Mouse (Mus musculus): ENCODE measurements at regions not wholly inside any gene's neighbourhood (a gene's known extent, or its start where the extent isn't known, plus 50 kb on each side); places are given as distances from the start of the nearest gene placed in this dataset.

GRCm38 (mm10) chr15:67048621-67049020 is 547.9 kb upstream of the Lrrc6 start:
- ATAC-seq (ENCODE audit: insufficient number of reproducible peaks, insufficient read depth, low FRiP score, low read depth): no peak
- H3K4me2 ChIP-seq (replicated peaks; ENCODE audit: low read depth, low read length): no peak overlapping the region
- no peaks in the 10 kb centered on the region for H3K27me3 ChIP-seq (ENCODE audit: control insufficient read depth, insufficient read depth, low read length)
- no peak overlapping the region for H3K9ac ChIP-seq (replicated peaks; ENCODE audit: low read depth, low read length)
- no peak overlapping the region for H3K4me3 ChIP-seq (ENCODE audit: low read depth, low read length)
- no peaks in the 10 kb centered on the region for H3K36me3 ChIP-seq (ENCODE audit: control insufficient read depth, insufficient read depth, low read length)
- H3K4me1 ChIP-seq (ENCODE audit: control insufficient read depth, insufficient read depth, low read length): no peaks in the 10 kb centered on the region
- no peak overlapping the region for H3K27ac ChIP-seq (ENCODE audit: low read length)
- WGBS: 92% methylated on average over 4 of the region's 4 CpGs
- no peaks in the 10 kb centered on the region for H3K9me3 ChIP-seq (ENCODE audit: control insufficient read depth, low read depth, low read length)

GRCm38 (mm10) chr15:67048148-67048547 is 547.4 kb upstream of the Lrrc6 start:
- Histone ChIP-seq H3K9me3 (ENCODE audit: control insufficient read depth, low read depth, low read length) (no peaks in the 10 kb centered on the region), H3K9ac (replicated peaks; ENCODE audit: low read depth, low read length) (no peak overlapping the region), H3K4me2 (replicated peaks; ENCODE audit: low read depth, low read length) (no peak overlapping the region), H3K27me3 (ENCODE audit: control insufficient read depth, insufficient read depth, low read length) (no peaks in the 10 kb centered on the region), H3K27ac (ENCODE audit: low read length) (no peak overlapping the region), H3K4me3 (ENCODE audit: low read depth, low read length) (no peak overlapping the region), H3K4me1 (ENCODE audit: control insufficient read depth, insufficient read depth, low read length) (no peaks in the 10 kb centered on the region), H3K36me3 (ENCODE audit: control insufficient read depth, insufficient read depth, low read length) (no peaks in the 10 kb centered on the region)
- ATAC-seq (ENCODE audit: insufficient number of reproducible peaks, insufficient read depth, low FRiP score, low read depth): no peak
- WGBS: 89% methylated on average over 5 of the region's 5 CpGs

GRCm38 (mm10) chr15:67045920-67046804 is 545.5 kb upstream of the Lrrc6 start:
- Histone ChIP-seq H3K9ac (replicated peaks; ENCODE audit: low read depth, low read length) (no peak overlapping the region), H3K4me1 (ENCODE audit: control insufficient read depth, insufficient read depth, low read length) (no peaks in the 10 kb centered on the region), H3K4me2 (replicated peaks; ENCODE audit: low read depth, low read length) (no peak overlapping the region), H3K4me3 (ENCODE audit: low read depth, low read length) (no peak overlapping the region), H3K9me3 (ENCODE audit: control insufficient read depth, low read depth, low read length) (no peaks in the 10 kb centered on the region), H3K27me3 (ENCODE audit: control insufficient read depth, insufficient read depth, low read length) (no peaks in the 10 kb centered on the region), H3K27ac (ENCODE audit: low read length) (no peak overlapping the region), H3K36me3 (ENCODE audit: control insufficient read depth, insufficient read depth, low read length) (no peaks in the 10 kb centered on the region)
- 60% methylated on average over 12 of the region's 12 CpGs for WGBS
- ATAC-seq (ENCODE audit: insufficient number of reproducible peaks, insufficient read depth, low FRiP score, low read depth): no peak

- Histone ChIP-seq H3K36me3 (ENCODE audit: control insufficient read depth, insufficient read depth, low read length) (no peaks in the 10 kb centered on the region), H3K4me3 (ENCODE audit: low read depth, low read length) (no peak overlapping the region), H3K9me3 (ENCODE audit: control insufficient read depth, low read depth, low read length) (no peaks in the 10 kb centered on the region), H3K9ac (replicated peaks; ENCODE audit: low read depth, low read length) (no peak overlapping the region), H3K27me3 (ENCODE audit: control insufficient read depth, insufficient read depth, low read length) (no peaks in the 10 kb centered on the region), H3K4me1 (ENCODE audit: control insufficient read depth, insufficient read depth, low read length) (peaks cover under 1% of the 10 kb centered on the region; the same call in 1 of the 2 replicates), H3K4me2 (replicated peaks; ENCODE audit: low read depth, low read length) (no peak overlapping the region), H3K27ac (ENCODE audit: low read length) (no peak overlapping the region; the same call in 1 of the 2 replicates)
- WGBS: 19% methylated on average over 3 of the region's 3 CpGs
- ATAC-seq (ENCODE audit: insufficient number of reproducible peaks, insufficient read depth, low FRiP score, low read depth): no peak
Observed at GRCm38 (mm10) chr15:67045329-67045728, 544.6 kb upstream of the Lrrc6 start.

- H3K4me1 ChIP-seq (ENCODE audit: control insufficient read depth, insufficient read depth, low read length): peaks cover 4% of the 10 kb centered on the region; the same call in 1 of the 2 replicates
- no peak overlapping the region for H3K4me3 ChIP-seq (ENCODE audit: low read depth, low read length)
- H3K36me3 ChIP-seq (ENCODE audit: control insufficient read depth, insufficient read depth, low read length): no peaks in the 10 kb centered on the region
- H3K9ac ChIP-seq (replicated peaks; ENCODE audit: low read depth, low read length): no peak overlapping the region
- H3K27me3 ChIP-seq (ENCODE audit: control insufficient read depth, insufficient read depth, low read length): no peaks in the 10 kb centered on the region
- H3K27ac ChIP-seq (ENCODE audit: low read length): no peak overlapping the region; the same call in 1 of the 2 replicates
- no peaks in the 10 kb centered on the region for H3K9me3 ChIP-seq (ENCODE audit: control insufficient read depth, low read depth, low read length)
- ATAC-seq (ENCODE audit: insufficient number of reproducible peaks, insufficient read depth, low FRiP score, low read depth): no peak
- no peak overlapping the region for H3K4me2 ChIP-seq (replicated peaks; ENCODE audit: low read depth, low read length)
- WGBS: 74% methylated on average over 4 of the region's 4 CpGs
Observed at GRCm38 (mm10) chr15:67044806-67045205, 544.1 kb upstream of the Lrrc6 start.

GRCm38 (mm10) chr15:67042131-67042530 is 541.4 kb upstream of the Lrrc6 start:
- Histone ChIP-seq H3K4me2 (replicated peaks; ENCODE audit: low read depth, low read length) (no peak overlapping the region), H3K4me1 (ENCODE audit: control insufficient read depth, insufficient read depth, low read length) (peaks cover 9% of the 10 kb centered on the region; the same call in 1 of the 2 replicates), H3K27me3 (ENCODE audit: control insufficient read depth, insufficient read depth, low read length) (no peaks in the 10 kb centered on the region), H3K9me3 (ENCODE audit: control insufficient read depth, low read depth, low read length) (no peaks in the 10 kb centered on the region), H3K4me3 (ENCODE audit: low read depth, low read length) (no peak overlapping the region), H3K27ac (ENCODE audit: low read length) (no peak overlapping the region), H3K9ac (replicated peaks; ENCODE audit: low read depth, low read length) (no peak overlapping the region), H3K36me3 (ENCODE audit: control insufficient read depth, insufficient read depth, low read length) (no peaks in the 10 kb centered on the region)
- WGBS: 87% methylated on average over 2 of the region's 2 CpGs
- no peak for ATAC-seq (ENCODE audit: insufficient number of reproducible peaks, insufficient read depth, low FRiP score, low read depth)

- Histone ChIP-seq H3K4me2 (replicated peaks; ENCODE audit: low read depth, low read length) (peak overlapping the region; percentile 88), H3K4me3 (ENCODE audit: low read depth, low read length) (peak overlapping the region; percentile 44; the same call in 1 of the 2 replicates), H3K36me3 (ENCODE audit: control insufficient read depth, insufficient read depth, low read length) (no peaks in the 10 kb centered on the region), H3K9ac (replicated peaks; ENCODE audit: low read depth, low read length) (no peak overlapping the region), H3K27me3 (ENCODE audit: control insufficient read depth, insufficient read depth, low read length) (no peaks in the 10 kb centered on the region), H3K9me3 (ENCODE audit: control insufficient read depth, low read depth, low read length) (no peaks in the 10 kb centered on the region), H3K27ac (ENCODE audit: low read length) (peak overlapping the region; percentile 21; the same call in 1 of the 2 replicates), H3K4me1 (ENCODE audit: control insufficient read depth, insufficient read depth, low read length) (peaks cover 9% of the 10 kb centered on the region; the same call in 1 of the 2 replicates)
- 26% methylated on average over 12 of the region's 12 CpGs for WGBS
- ATAC-seq (ENCODE audit: insufficient number of reproducible peaks, insufficient read depth, low FRiP score, low read depth): no peak
Observed at GRCm38 (mm10) chr15:67040229-67040628, 539.5 kb upstream of the Lrrc6 start.

- Histone ChIP-seq H3K27me3 (ENCODE audit: control insufficient read depth, insufficient read depth, low read length) (no peaks in the 10 kb centered on the region), H3K36me3 (ENCODE audit: control insufficient read depth, insufficient read depth, low read length) (no peaks in the 10 kb centered on the region), H3K4me3 (ENCODE audit: low read depth, low read length) (peak overlapping the region; percentile 44), H3K4me1 (ENCODE audit: control insufficient read depth, insufficient read depth, low read length) (peaks cover 9% of the 10 kb centered on the region; the same call in 1 of the 2 replicates), H3K9me3 (ENCODE audit: control insufficient read depth, low read depth, low read length) (no peaks in the 10 kb centered on the region), H3K27ac (ENCODE audit: low read length) (peak overlapping the region; percentile 52), H3K9ac (replicated peaks; ENCODE audit: low read depth, low read length) (no peak overlapping the region; the same call in 1 of the 2 replicates), H3K4me2 (replicated peaks; ENCODE audit: low read depth, low read length) (peak overlapping the region; percentile 88)
- peak; percentile 94 for ATAC-seq (ENCODE audit: insufficient number of reproducible peaks, insufficient read depth, low FRiP score, low read depth)
- under 1% methylated on average over 16 of the region's 16 CpGs for WGBS
Observed at GRCm38 (mm10) chr15:67039421-67039907, 538.8 kb upstream of the Lrrc6 start.
